Mouse (Mus musculus): Measurements from ENCODE around the gene Tada2b. TPM values are rescaled to one million over a fixed set of nuclear protein-coding genes. Genes with fewer than 3 reads are reported as not detected.

The Tada2b gene
- polyA plus RNA-seq, 1 experiment from 2014 or later = 2.0 TPM

DNA sequence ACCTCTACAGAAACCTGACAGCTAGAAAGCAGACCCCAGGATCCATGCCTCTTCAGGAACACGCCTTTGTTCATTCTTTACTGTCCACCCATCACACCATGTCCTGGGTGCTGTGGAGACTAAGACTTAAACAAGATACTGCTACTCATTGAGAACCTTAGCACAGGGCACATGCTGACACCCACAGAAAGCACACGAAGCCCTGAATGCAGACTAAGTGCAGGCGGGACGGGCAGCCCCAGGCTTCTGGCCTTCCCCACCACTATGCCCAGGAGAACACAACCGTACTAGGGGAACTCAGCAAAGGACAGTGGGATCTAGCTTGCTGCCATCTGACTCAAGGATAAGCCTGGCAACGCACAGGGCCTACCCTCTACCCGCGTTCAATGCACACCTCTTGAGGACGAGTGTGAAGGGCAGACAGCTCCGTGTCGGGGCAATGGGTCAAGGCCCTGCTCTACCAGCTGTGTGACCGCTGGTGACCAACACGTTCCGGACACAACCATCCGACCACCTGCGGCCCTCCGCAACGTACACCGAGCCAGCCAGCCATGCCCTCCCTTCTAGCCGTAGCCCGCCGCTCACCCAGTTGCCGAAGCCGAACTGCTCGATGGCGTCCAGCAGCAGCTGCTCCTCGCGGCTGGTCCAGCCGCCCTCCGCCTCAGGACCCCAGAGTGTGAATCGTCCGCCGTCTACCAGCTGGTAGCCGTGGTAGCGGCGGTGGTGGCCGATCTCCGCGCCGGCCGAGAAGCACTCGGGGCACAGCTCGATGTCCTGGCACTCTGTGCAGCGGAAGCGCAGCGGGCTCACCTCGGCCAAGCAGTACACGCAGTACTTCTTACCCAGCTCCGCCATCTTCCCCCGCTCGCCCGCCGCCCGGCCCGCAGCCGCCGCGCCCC is 633 bp downstream of the Tada2b start:
- peak; percentile 48 for ATAC-seq
- Histone ChIP-seq H3K27me3 (replicated peaks; ENCODE audit: control insufficient read depth, insufficient read depth, low read length) (no peaks in the 10 kb centered on the region), H3K4me1 (replicated peaks; ENCODE audit: control insufficient read depth, insufficient read depth, low read length) (peaks cover 9% of the 10 kb centered on the region; the same call in 1 of the 2 replicates), H3K9ac (ENCODE audit: low read depth, low read length) (peak overlapping the region; percentile 82), H3K36me3 (ENCODE audit: control insufficient read depth, insufficient read depth) (no peaks in the 10 kb centered on the region), H3K4me2 (replicated peaks; ENCODE audit: low read depth) (peak overlapping the region; percentile 92), H3K27ac (ENCODE audit: low read depth, low read length) (peak overlapping the region; percentile 64), H3K4me3 (ENCODE audit: low read depth, low read length) (peak overlapping the region; percentile 83), H3K9me3 (ENCODE audit: control insufficient read depth) (no peaks in the 10 kb centered on the region)
- no peak for TF ChIP-seq CTCF (IDR thresholded peaks at IDR 0.05; ENCODE audit: low read depth)
- WGBS = under 1% methylated on average over 49 of the region's 58 CpGs

DNA sequence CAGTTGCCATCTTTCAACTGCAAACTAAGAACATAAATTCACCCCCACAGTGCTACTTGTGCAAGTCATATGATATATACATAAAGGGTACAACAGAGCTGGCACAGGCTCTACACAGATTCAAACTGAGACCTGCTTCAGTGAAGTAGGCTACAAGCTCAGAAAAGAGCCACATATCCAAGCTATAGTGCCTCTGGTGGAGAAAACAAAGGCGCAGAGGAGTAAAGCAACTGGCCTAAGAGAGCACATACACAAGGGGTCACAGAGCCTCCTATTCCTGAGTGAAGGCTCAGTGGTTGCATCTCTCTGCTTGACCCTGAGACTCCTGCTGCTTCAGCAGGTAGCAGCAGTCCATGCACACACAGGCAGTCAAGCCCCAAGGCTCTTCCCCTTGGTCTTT is 3.0 kb downstream of the Tada2b start:
- peaks cover 9% of the 10 kb centered on the region; the same call in 1 of the 2 replicates for H3K4me1 ChIP-seq (replicated peaks; ENCODE audit: control insufficient read depth, insufficient read depth, low read length)
- H3K4me3 ChIP-seq (ENCODE audit: low read depth, low read length) = no peak overlapping the region
- H3K4me2 ChIP-seq (replicated peaks; ENCODE audit: low read depth) = no peak overlapping the region
- H3K9me3 ChIP-seq (ENCODE audit: control insufficient read depth) = no peaks in the 10 kb centered on the region
- no peak overlapping the region for H3K9ac ChIP-seq (ENCODE audit: low read depth, low read length)
- no peak overlapping the region for H3K27ac ChIP-seq (ENCODE audit: low read depth, low read length)
- ATAC-seq = no peak
- 82% methylated on average over 1 of the region's 1 CpGs for WGBS
- peaks cover 4% of the 10 kb centered on the region; the same call in 1 of the 2 replicates for H3K36me3 ChIP-seq (ENCODE audit: control insufficient read depth, insufficient read depth)
- H3K27me3 ChIP-seq (replicated peaks; ENCODE audit: control insufficient read depth, insufficient read depth, low read length) = no peaks in the 10 kb centered on the region
- peak; percentile 56 for TF ChIP-seq CTCF (IDR thresholded peaks at IDR 0.05; ENCODE audit: low read depth)

DNA sequence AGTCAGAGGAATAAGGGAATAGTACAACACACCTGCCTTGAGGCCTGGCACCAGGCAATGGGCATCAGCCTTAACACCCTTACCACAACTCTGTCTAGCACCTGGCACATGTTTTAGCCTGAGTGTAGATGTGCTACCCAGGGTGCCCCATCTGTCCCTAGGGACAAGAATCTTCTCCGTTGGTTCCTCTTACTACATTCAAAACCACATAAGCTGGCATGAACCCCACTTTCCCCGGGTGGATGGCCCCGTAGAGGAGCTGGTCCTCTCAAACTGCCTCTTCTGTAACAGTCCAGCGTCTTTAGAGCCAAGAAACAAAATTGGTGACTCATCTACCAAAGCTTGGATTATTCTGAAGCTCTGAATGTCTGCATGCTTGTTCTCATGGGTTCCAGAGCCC is 3.7 kb downstream of the Tada2b start:
- H3K27me3 ChIP-seq (replicated peaks; ENCODE audit: control insufficient read depth, insufficient read depth, low read length) = no peaks in the 10 kb centered on the region
- H3K36me3 ChIP-seq (ENCODE audit: control insufficient read depth, insufficient read depth) = peaks cover 7% of the 10 kb centered on the region; the same call in 1 of the 2 replicates
- no peak for TF ChIP-seq CTCF (IDR thresholded peaks at IDR 0.05; ENCODE audit: low read depth)
- H3K4me2 ChIP-seq (replicated peaks; ENCODE audit: low read depth) = no peak overlapping the region
- no peak overlapping the region for H3K4me3 ChIP-seq (ENCODE audit: low read depth, low read length)
- peaks cover 9% of the 10 kb centered on the region; the same call in 1 of the 2 replicates for H3K4me1 ChIP-seq (replicated peaks; ENCODE audit: control insufficient read depth, insufficient read depth, low read length)
- no peaks in the 10 kb centered on the region for H3K9me3 ChIP-seq (ENCODE audit: control insufficient read depth)
- no peak for ATAC-seq
- WGBS = 88% methylated on average over 4 of the region's 4 CpGs
- no peak overlapping the region for H3K9ac ChIP-seq (ENCODE audit: low read depth, low read length)
- no peak overlapping the region for H3K27ac ChIP-seq (ENCODE audit: low read depth, low read length)

DNA sequence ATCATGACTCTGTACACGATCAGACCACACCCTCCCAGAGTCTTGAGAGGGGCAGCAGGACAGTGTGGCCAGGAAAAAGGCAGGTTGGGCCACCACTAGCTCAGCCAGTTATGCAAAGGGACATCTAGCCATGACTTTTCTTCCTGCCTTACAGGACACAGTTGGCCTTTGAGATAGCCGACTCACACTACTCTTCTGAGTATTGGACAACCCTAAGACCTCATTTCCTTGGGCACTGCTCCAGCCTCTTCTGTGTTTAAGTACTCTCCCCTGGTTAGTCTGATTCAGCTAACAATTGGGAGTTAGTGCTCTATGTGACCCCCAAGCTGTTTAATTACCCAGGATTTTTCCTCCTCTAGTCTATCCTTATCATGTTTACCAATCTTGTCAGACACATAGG is 4.3 kb downstream of the Tada2b start:
- Histone ChIP-seq H3K36me3 (ENCODE audit: control insufficient read depth, insufficient read depth) (peaks cover 12% of the 10 kb centered on the region; the same call in 1 of the 2 replicates), H3K27ac (ENCODE audit: low read depth, low read length) (no peak overlapping the region), H3K9ac (ENCODE audit: low read depth, low read length) (no peak overlapping the region), H3K4me1 (replicated peaks; ENCODE audit: control insufficient read depth, insufficient read depth, low read length) (peaks cover 7% of the 10 kb centered on the region; the same call in 1 of the 2 replicates), H3K4me3 (ENCODE audit: low read depth, low read length) (no peak overlapping the region), H3K27me3 (replicated peaks; ENCODE audit: control insufficient read depth, insufficient read depth, low read length) (no peaks in the 10 kb centered on the region), H3K9me3 (ENCODE audit: control insufficient read depth) (no peaks in the 10 kb centered on the region), H3K4me2 (replicated peaks; ENCODE audit: low read depth) (no peak overlapping the region)
- no peak for ATAC-seq
- no peak for TF ChIP-seq CTCF (IDR thresholded peaks at IDR 0.05; ENCODE audit: low read depth)
- WGBS = 63% methylated on average over 2 of the region's 2 CpGs

DNA sequence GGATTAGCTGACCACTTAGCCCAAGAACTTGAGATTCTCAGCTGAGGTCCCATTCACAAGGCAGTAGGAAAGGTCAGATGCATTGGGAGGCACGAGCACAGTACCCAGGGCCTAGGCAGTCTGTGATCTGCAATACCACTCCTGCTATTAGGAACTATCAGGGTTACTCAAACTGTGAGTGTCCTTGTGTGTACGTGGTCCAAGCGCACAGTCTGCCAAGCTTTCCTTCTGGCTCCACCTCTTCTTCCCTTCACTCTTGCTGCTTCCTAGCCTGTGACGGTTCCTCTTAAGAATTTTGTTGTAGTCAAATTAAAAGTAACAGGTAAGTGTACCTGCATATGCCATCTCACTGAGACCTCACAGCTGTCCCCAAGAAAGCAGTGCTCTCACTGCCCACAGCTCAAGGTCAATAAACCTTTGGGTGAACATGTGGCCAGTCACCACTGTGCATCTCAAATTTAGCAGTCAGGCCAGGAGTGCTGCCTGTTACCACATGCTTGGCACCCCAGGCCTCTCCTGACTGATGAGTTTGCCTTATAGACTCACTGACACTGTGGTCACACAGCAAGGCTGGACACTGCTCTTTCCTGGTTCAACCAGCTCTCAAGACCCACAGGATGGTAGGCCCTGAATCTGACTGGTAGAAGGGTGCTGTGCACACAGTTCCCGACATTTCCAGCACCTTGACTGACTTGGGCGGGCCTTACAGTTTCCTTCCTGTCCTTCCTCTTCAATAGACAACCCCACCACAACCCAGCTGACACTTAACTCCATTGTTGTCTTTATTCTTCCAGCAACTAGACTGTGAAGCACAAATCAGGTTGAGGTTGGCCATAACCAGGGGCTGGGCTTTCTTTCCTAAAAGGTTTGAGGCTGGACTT is 5.3 kb downstream of the Tada2b start:
- Histone ChIP-seq H3K36me3 (ENCODE audit: control insufficient read depth, insufficient read depth) (peaks cover 12% of the 10 kb centered on the region; the same call in 1 of the 2 replicates), H3K27me3 (replicated peaks; ENCODE audit: control insufficient read depth, insufficient read depth, low read length) (no peaks in the 10 kb centered on the region), H3K4me2 (replicated peaks; ENCODE audit: low read depth) (no peak overlapping the region), H3K9ac (ENCODE audit: low read depth, low read length) (no peak overlapping the region), H3K9me3 (ENCODE audit: control insufficient read depth) (no peaks in the 10 kb centered on the region), H3K4me1 (replicated peaks; ENCODE audit: control insufficient read depth, insufficient read depth, low read length) (peaks cover 5% of the 10 kb centered on the region; the same call in 1 of the 2 replicates), H3K27ac (ENCODE audit: low read depth, low read length) (no peak overlapping the region), H3K4me3 (ENCODE audit: low read depth, low read length) (no peak overlapping the region)
- WGBS = 80% methylated on average over 6 of the region's 6 CpGs
- no peak for TF ChIP-seq CTCF (IDR thresholded peaks at IDR 0.05; ENCODE audit: low read depth)
- no peak for ATAC-seq

DNA sequence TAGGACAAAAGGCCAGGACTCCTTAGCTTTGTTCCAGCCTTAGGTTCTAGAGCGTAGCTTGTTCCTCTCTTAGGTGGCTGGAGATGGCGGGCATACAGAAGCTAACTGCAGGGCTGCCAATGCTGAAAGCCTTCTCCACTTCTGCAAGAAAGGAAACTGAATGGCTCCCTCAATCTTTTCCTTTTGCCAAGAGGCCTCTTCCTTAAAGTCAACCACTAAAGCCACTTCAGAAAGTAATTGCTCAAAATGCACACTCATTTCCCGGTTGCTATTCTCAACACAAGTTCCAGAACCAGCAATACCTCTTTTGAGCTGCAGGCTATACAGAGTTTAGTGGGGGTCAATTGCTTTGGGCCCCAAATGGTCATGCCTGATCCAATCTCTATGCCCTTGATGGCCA is 6.6 kb downstream of the Tada2b start:
- Histone ChIP-seq H3K4me3 (ENCODE audit: low read depth, low read length) (no peak overlapping the region), H3K27ac (ENCODE audit: low read depth, low read length) (no peak overlapping the region), H3K27me3 (replicated peaks; ENCODE audit: control insufficient read depth, insufficient read depth, low read length) (no peaks in the 10 kb centered on the region), H3K4me2 (replicated peaks; ENCODE audit: low read depth) (no peak overlapping the region), H3K9me3 (ENCODE audit: control insufficient read depth) (no peaks in the 10 kb centered on the region), H3K4me1 (replicated peaks; ENCODE audit: control insufficient read depth, insufficient read depth, low read length) (no peaks in the 10 kb centered on the region), H3K9ac (ENCODE audit: low read depth, low read length) (no peak overlapping the region), H3K36me3 (ENCODE audit: control insufficient read depth, insufficient read depth) (peaks cover 22% of the 10 kb centered on the region)
- no peak for TF ChIP-seq CTCF (IDR thresholded peaks at IDR 0.05; ENCODE audit: low read depth)
- ATAC-seq = no peak
- 79% methylated on average over 3 of the region's 3 CpGs for WGBS
